Mouse (Mus musculus) hindbrain, embryonic 16.5 days (tissue): Measurements from ENCODE around the gene Arhgef11. TPM values are rescaled to one million over a fixed set of nuclear protein-coding genes. Genes with fewer than 3 reads are reported as not detected.
A peak's percentile ranks its signal among the peaks of the same experiment; 100 is the strongest.

ENCODE experiments used
- ATAC-seq: fragments of 200-750 bp; cut with Nextera tagmentation; 2 replicates; pipeline ENCODE4 v1.8.0; 2017; ENCODE audit warnings: moderate TSS enrichment, moderate library complexity
- H3K27ac ChIP-seq: fragments of 300-500 bp; sonication (generic); 2 replicates; pipeline ENCODE4 v1.5.1; 2014; ENCODE audit warnings: low read depth, mild to moderate bottlenecking, control low read depth, low read length, moderate library complexity
- H3K27me3 ChIP-seq: fragments of 300-500 bp; sonication (generic); replicated peaks from 2 replicates; pipeline ENCODE4 v1.6.1; 2014; ENCODE audit warnings: low read length; ENCODE audit not compliant: control insufficient read depth, insufficient read depth
- H3K36me3 ChIP-seq: fragments of 300-500 bp; sonication (generic); 2 replicates; pipeline ENCODE4 v1.6.1; 2014; ENCODE audit warnings: mild to moderate bottlenecking, low read length, moderate library complexity, mixed read lengths; ENCODE audit not compliant: control insufficient read depth, insufficient read depth
- H3K4me1 ChIP-seq: fragments of 300-500 bp; sonication (generic); 2 replicates; pipeline ENCODE4 v1.6.1; 2014; ENCODE audit warnings: low read depth, low read length; ENCODE audit not compliant: control insufficient read depth, insufficient read depth
- H3K4me2 ChIP-seq: fragments of 300-500 bp; sonication (generic); 2 replicates; pipeline ENCODE4 v1.6.1; 2014; ENCODE audit warnings: mild to moderate bottlenecking, low read length, control low read depth, moderate library complexity
- H3K4me3 ChIP-seq: fragments of 300-500 bp; sonication (generic); 2 replicates; pipeline ENCODE4 v1.5.1; 2014; ENCODE audit warnings: mild to moderate bottlenecking, low read length, control low read depth, moderate library complexity
- H3K9ac ChIP-seq: fragments of 300-500 bp; sonication (generic); 2 replicates; pipeline ENCODE4 v1.6.1; 2014; ENCODE audit warnings: low read depth, mild to moderate bottlenecking, control low read depth, low read length, moderate library complexity
- H3K9me3 ChIP-seq: fragments of 300-500 bp; sonication (generic); 2 replicates; pipeline ENCODE4 v1.6.1; 2014; ENCODE audit warnings: mild to moderate bottlenecking, low read length, moderate library complexity; ENCODE audit not compliant: control insufficient read depth
- WGBS: fragments of 180-500 bp; shearing (Covaris S2); extraction: QIAGEN DNeasy Blood & Tissue Kit; methylation state at CpG from one replicate; pipeline ENCODE4 v1.1.7; 2014; 5-methylcytosine and 5-hydroxymethylcytosine counted together
- polyA plus RNA-seq: library from polyadenylated mRNA; unstranded; fragments of >200 nt; fragmentation: Nextera tagmentation; extraction: Ambion mirVana; gene quantifications from 2 replicates; pipeline ENCODE4 v1.2.1, GENCODE M21; 2015

Arhgef11 gene
- polyA plus RNA-seq, 1 experiment from 2014 or later: 20.9 TPM

DNA sequence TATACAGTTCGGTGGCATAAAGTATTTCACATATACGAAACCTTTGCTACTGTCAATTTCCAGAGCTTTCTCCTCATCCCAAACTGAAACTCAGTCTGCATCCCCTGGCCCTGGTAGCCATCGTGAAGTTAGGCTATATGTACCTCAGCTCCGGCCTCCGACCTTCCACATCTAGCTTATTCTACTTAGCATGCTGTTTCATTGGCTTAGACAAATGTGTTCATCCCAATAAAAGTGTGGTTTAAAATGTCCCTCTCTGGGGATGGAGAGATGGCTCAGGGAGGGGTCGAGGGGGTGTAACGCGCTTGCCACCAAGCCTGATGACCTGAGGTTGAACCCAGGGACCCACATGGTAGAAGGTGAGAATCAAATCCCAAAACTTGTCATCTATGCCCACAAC lies 152.1 kb downstream of the Arhgef11 start:
- no peaks in the 10 kb centered on the region for H3K9me3 ChIP-seq
- WGBS: 81% methylated on average over 8 of the region's 8 CpGs
- peaks cover 7% of the 10 kb centered on the region for H3K27me3 ChIP-seq
- no peak for ATAC-seq
- H3K9ac ChIP-seq: no peak overlapping the region
- H3K4me3 ChIP-seq: no peak overlapping the region
- H3K4me2 ChIP-seq: no peak overlapping the region
- no peaks in the 10 kb centered on the region for H3K36me3 ChIP-seq
- peaks cover 3% of the 10 kb centered on the region for H3K4me1 ChIP-seq
- no peak overlapping the region for H3K27ac ChIP-seq

- H3K27ac ChIP-seq: no peak overlapping the region
- peaks cover 3% of the 10 kb centered on the region for H3K4me1 ChIP-seq
- H3K9ac ChIP-seq: no peak overlapping the region
- ATAC-seq: no peak
- H3K9me3 ChIP-seq: no peaks in the 10 kb centered on the region
- WGBS: 1% methylated on average over 4 of the region's 4 CpGs
- H3K4me3 ChIP-seq: no peak overlapping the region
- peaks cover 4% of the 10 kb centered on the region for H3K27me3 ChIP-seq
- H3K4me2 ChIP-seq: no peak overlapping the region
- H3K36me3 ChIP-seq: no peaks in the 10 kb centered on the region
Observed at GRCm38 (mm10) chr3:87770280-87770679, 152.9 kb downstream of the Arhgef11 start.

DNA sequence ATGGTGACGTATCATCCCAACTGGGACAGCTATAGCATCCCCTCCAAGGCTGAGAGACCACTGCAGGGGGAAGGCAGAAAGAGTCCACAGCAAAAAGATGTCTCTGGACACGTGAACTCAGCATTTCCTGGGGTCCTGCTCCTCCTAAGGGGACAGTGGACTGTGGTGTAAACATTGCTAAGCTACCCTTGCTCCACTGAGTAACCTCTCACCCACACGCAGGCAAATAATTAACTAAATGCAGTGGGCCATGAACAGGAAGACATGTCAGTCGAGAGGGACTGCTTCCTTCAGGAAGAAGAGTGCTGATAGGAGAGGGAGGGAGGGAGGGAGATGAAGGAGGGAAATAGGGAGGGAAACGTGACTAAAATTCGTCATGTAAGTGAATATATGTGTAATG lies 153.7 kb downstream of the Arhgef11 start:
- Histone ChIP-seq H3K9me3 (no peaks in the 10 kb centered on the region), H3K4me3 (no peak overlapping the region), H3K9ac (no peak overlapping the region), H3K4me1 (peaks cover 3% of the 10 kb centered on the region), H3K27ac (no peak overlapping the region), H3K27me3 (peaks cover 4% of the 10 kb centered on the region), H3K36me3 (no peaks in the 10 kb centered on the region), H3K4me2 (no peak overlapping the region)
- ATAC-seq: no peak
- WGBS: 42% methylated on average over 6 of the region's 6 CpGs

- Histone ChIP-seq H3K4me3 (no peak overlapping the region), H3K4me1 (peaks cover 9% of the 10 kb centered on the region), H3K9ac (0 out of 2 replicates have a peak overlapping the region, but pooled peaks have one; percentile 14), H3K9me3 (no peaks in the 10 kb centered on the region), H3K36me3 (no peaks in the 10 kb centered on the region), H3K4me2 (peak overlapping the region; percentile 32), H3K27me3 (no peaks in the 10 kb centered on the region), H3K27ac (no peak overlapping the region)
- ATAC-seq: no peak
- 47% methylated on average over 23 of the region's 23 CpGs for WGBS
Observed at GRCm38 (mm10) chr3:87778283-87778682, 160.9 kb downstream of the Arhgef11 start.

DNA sequence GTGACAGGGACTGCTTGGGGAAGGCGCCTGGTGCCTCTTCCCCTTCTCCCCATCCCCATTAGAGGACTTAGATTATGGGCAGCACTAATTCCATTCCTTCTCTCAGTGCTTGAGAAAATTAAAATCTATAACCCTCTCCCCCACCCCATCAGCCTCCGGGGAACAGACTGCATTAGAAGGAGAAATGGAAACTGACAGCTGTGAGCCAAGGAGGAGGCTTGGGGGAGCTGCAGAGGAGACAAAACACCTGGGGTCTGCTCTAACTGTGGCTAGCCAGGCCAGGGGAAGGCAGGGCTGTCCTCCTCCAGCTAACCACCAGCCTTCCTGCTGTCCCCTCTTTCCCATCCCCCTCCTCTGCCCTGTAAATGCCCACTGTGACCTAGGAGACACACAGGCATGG lies 161.7 kb downstream of the Arhgef11 start:
- ATAC-seq: no peak
- 39% methylated on average over 2 of the region's 2 CpGs for WGBS
- Histone ChIP-seq H3K4me3 (no peak overlapping the region), H3K4me2 (no peak overlapping the region), H3K4me1 (peaks cover 9% of the 10 kb centered on the region), H3K9ac (0 out of 2 replicates have a peak overlapping the region, but pooled peaks have one; percentile 11), H3K9me3 (no peaks in the 10 kb centered on the region), H3K27ac (no peak overlapping the region), H3K36me3 (no peaks in the 10 kb centered on the region), H3K27me3 (no peaks in the 10 kb centered on the region)

- peaks cover 5% of the 10 kb centered on the region for H3K4me1 ChIP-seq
- no peak overlapping the region for H3K4me2 ChIP-seq
- no peak overlapping the region for H3K4me3 ChIP-seq
- ATAC-seq: no peak
- H3K9ac ChIP-seq: no peak overlapping the region
- H3K36me3 ChIP-seq: no peaks in the 10 kb centered on the region
- H3K27ac ChIP-seq: no peak overlapping the region
- 80% methylated on average over 25 of the region's 25 CpGs for WGBS
- H3K27me3 ChIP-seq: no peaks in the 10 kb centered on the region
- H3K9me3 ChIP-seq: no peaks in the 10 kb centered on the region
Observed at GRCm38 (mm10) chr3:87783282-87784023, 166.1 kb downstream of the Arhgef11 start.

DNA sequence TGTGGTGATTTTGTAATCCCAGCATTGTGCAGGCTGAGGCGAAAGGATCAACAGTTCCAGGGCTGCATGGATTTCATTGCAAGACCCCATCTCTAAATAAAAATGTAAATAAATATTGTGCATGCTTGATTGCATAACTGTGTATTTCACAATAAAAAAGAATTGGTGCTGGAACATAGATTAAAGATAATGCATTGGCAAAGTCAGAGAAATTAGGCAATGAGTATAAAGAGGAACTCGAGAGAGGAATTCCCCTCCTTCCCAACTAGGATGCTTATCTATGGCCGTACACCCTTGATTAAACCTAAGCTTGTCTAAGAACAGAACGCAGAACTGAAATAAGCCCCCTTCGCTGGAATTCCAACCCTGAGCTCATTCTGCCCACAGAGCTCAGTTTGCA lies 167.8 kb downstream of the Arhgef11 start:
- Histone ChIP-seq H3K9ac (no peak overlapping the region), H3K27me3 (no peaks in the 10 kb centered on the region), H3K4me3 (no peak overlapping the region), H3K4me1 (no peaks in the 10 kb centered on the region), H3K4me2 (no peak overlapping the region), H3K36me3 (no peaks in the 10 kb centered on the region), H3K27ac (no peak overlapping the region), H3K9me3 (no peaks in the 10 kb centered on the region)
- no peak for ATAC-seq
- 84% methylated on average over 5 of the region's 5 CpGs for WGBS

DNA sequence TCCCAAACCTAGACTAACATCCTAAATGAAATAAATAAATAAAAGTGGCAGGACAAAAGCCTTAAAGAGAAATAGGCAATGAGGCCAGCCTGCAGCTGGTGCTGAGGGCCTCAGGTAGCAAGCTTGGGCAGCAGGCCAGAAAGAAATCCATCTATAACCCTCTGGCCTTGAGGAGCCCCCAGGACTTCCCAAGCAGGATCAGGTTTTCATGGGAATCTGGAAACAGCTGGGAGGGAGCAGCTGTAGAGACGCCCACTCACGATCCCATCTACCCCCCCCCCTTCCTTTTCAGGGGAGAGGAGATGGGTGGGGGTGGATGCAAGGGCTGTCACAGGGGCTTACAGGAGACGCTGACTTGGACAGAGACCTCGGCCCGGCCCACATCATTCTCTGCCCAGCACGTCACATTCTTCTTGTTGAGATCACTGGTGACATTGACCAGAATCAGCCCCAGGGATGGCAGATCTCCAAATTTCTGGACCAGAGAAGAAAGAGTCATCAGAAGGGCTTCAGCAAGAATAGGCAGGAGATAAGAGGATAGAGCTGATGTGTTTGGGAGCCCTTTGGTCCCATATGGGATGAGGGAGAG lies 168.4 kb downstream of the Arhgef11 start:
- H3K9me3 ChIP-seq: no peaks in the 10 kb centered on the region
- H3K9ac ChIP-seq: no peak overlapping the region
- no peak overlapping the region for H3K27ac ChIP-seq
- no peak overlapping the region for H3K4me2 ChIP-seq
- H3K27me3 ChIP-seq: no peaks in the 10 kb centered on the region
- no peak for ATAC-seq
- no peaks in the 10 kb centered on the region for H3K4me1 ChIP-seq
- H3K4me3 ChIP-seq: no peak overlapping the region
- no peaks in the 10 kb centered on the region for H3K36me3 ChIP-seq
- WGBS: 38% methylated on average over 6 of the region's 6 CpGs
